Mouse (Mus musculus): ENCODE measurements around the gene Brd2.

- peak; percentile 27; the same call in 1 of the 2 replicates for TF ChIP-seq CTCF (conservative IDR thresholded peaks at IDR 0.05; ENCODE audit: low read length)
- no peak for TF ChIP-seq NANOG (IDR thresholded peaks at IDR 0.05; ENCODE audit: borderline replicate concordance, low read length)
- no peak for TF ChIP-seq POU5F1 (IDR thresholded peaks at IDR 0.05; ENCODE audit: borderline replicate concordance, low read length)
Measured at GRCm38 (mm10) chr17:34109038-34109805, 13.2 kb downstream of the Brd2 start.
